Mouse (Mus musculus) ES-E14 (cell line): ENCODE measurements at regions not wholly inside any gene's neighbourhood (a gene's known extent, or its start where the extent isn't known, plus 50 kb on each side); places are given as distances from the start of the nearest gene placed in this dataset.
A peak's percentile ranks its signal among the peaks of the same experiment; 100 is the strongest.
"Not testable (repeated sequence)": the region's sequence is repeated elsewhere in the genome, so short reads cannot be mapped to it uniquely, and the experiment has no call there.

Experiments
- DNase-seq: peaks from one replicate; pipeline ENCODE4 v3.0.0-alpha.2; 2013; ENCODE audit warnings: low read depth, low spot score
- H3K27ac ChIP-seq: 2 replicates; pipeline ENCODE4 v1.5.1; 2012; ENCODE audit warnings: low read depth, mild to moderate bottlenecking, low read length, moderate library complexity, mixed read lengths; ENCODE audit not compliant: poor library complexity, insufficient read depth, severe bottlenecking
- H3K36me3 ChIP-seq: 2 replicates; pipeline ENCODE4 v1.6.1; 2012; ENCODE audit warnings: mild to moderate bottlenecking, low read length, moderate library complexity, mixed read lengths; ENCODE audit not compliant: control insufficient read depth, poor library complexity, insufficient read depth, severe bottlenecking
- H3K4me1 ChIP-seq, 2 experiments: fragments of 150-350 bp in 1 of 2; sonication (generic) in 1 of 2; 2 replicates each; pipeline ENCODE4 v1.6.1; 2012; ENCODE audit warnings: low read length in 2 of 2, mild to moderate bottlenecking in 1 of 2, mixed read lengths in 1 of 2; ENCODE audit not compliant: control insufficient read depth in 2 of 2, insufficient read depth in 2 of 2, poor library complexity in 1 of 2
- H3K4me3 ChIP-seq, 2 experiments: fragments of 150-350 bp in 1 of 2; sonication (generic) in 1 of 2; 2 replicates each; pipeline ENCODE4 v1.5.1; 2012; ENCODE audit warnings: low read length in 2 of 2, low read depth in 1 of 2, mild to moderate bottlenecking in 1 of 2, mixed read lengths in 1 of 2; ENCODE audit not compliant: insufficient read depth in 1 of 2, poor library complexity in 1 of 2, severe bottlenecking in 1 of 2
- H3K9ac ChIP-seq: 2 replicates; pipeline ENCODE4 v1.6.1; 2012; ENCODE audit warnings: low read depth, mild to moderate bottlenecking, low read length, mixed read lengths; ENCODE audit not compliant: poor library complexity, insufficient read depth, severe bottlenecking
- H3K9me3 ChIP-seq: fragments of 150-350 bp; sonication (generic); 2 replicates; pipeline ENCODE4 v1.6.1; 2012; ENCODE audit warnings: low read depth, mild to moderate bottlenecking, low read length; ENCODE audit not compliant: control insufficient read depth, insufficient read depth
- CHD2 ChIP-seq: IDR thresholded peaks from 2 replicates; pipeline ENCODE4 v1.6.1; 2014; ENCODE audit warnings: mild to moderate bottlenecking, low read depth, low read length, inconsistent platforms
- HCFC1 ChIP-seq: IDR thresholded peaks from 2 replicates; pipeline ENCODE4 v1.6.1; 2012; ENCODE audit warnings: low read length, inconsistent platforms, borderline replicate concordance; ENCODE audit not compliant: insufficient read depth
- MAFK ChIP-seq: IDR thresholded peaks from 2 replicates; pipeline ENCODE4 v1.6.1; 2014; ENCODE audit warnings: mild to moderate bottlenecking, low read depth, low read length, inconsistent platforms; ENCODE audit not compliant: insufficient read depth
- ZC3H11A ChIP-seq: IDR thresholded peaks from 2 replicates; pipeline ENCODE4 v1.6.1; 2012; ENCODE audit warnings: low read depth, mild to moderate bottlenecking, inconsistent platforms, low read length, borderline replicate concordance
- ZNF384 ChIP-seq: IDR thresholded peaks from 2 replicates; pipeline ENCODE4 v1.6.1; 2012; ENCODE audit warnings: low read depth, low read length, inconsistent platforms
- in situ Hi-C, 2 experiments: fragments of 600-800 bp; cut with MboI; formaldehyde crosslinking; loops; one replicate each; pipeline ENCODE4 v1.15.1; 2025; ENCODE audit warnings: low sequenced_read_pairs in 2 of 2, inconsistent platforms in 1 of 2; ENCODE audit not compliant: unreplicated experiment in 2 of 2

GRCm38 (mm10) chr17:76500446-76500845 is 948.7 kb upstream of the Fam98a start:
- in situ Hi-C loops, result no loop called here
- no peaks in the 10 kb centered on the region for H3K9me3 ChIP-seq
- 0 out of 4 replicates have a peak overlapping the region, but pooled peaks of 1 of the 2 experiments have one; percentile 17 for H3K4me3 ChIP-seq
- no peak overlapping the region for H3K9ac ChIP-seq
- peak overlapping the region; percentile 95 for H3K27ac ChIP-seq
- TF ChIP-seq ZNF384, result no peak
- peak; percentile 41 for DNase-seq
- H3K36me3 ChIP-seq, result peaks cover 9% of the 10 kb centered on the region
- peaks cover 0 to 7% of the 10 kb centered on the region in 2 experiments; a peak in 1 of 4 replicates for H3K4me1 ChIP-seq

GRCm38 (mm10) chr17:76499981-76500380 is 948.2 kb upstream of the Fam98a start:
- DNase-seq, result peak; percentile 71
- H3K9ac ChIP-seq, H3K4me1 ChIP-seq, in situ Hi-C loops, H3K4me3 ChIP-seq, H3K9me3 ChIP-seq, H3K27ac ChIP-seq, H3K36me3 ChIP-seq: not testable (repeated sequence)
- TF ChIP-seq CHD2, result peak; percentile 60; the same call in 1 of the 2 replicates

DNA sequence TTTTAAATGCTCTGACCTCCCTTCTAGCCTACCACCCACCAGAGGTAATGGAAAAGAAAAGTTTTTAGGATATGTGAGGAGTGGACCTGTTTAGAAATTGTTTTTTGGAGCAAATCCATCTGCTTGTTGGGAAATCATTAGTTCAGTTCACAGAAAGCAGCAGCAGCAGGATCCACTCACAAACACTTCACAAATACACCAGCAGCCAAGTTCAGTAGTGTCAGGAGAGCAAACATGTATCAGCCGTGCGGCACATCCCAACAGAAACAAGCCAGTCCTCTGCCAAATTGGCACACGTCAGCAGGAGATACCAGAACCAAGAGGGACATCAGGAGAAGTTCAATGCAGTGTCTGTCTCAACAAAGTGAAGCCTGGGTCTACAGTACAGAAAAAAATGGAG is 935.6 kb upstream of the Fam98a start:
- in situ Hi-C loops, result no loop called here
- Histone ChIP-seq H3K9me3 (no peaks in the 10 kb centered on the region), H3K4me1 (no peaks in the 10 kb centered on the region), H3K36me3 (no peaks in the 10 kb centered on the region), H3K9ac (no peak overlapping the region), H3K4me3 (no peak overlapping the region), H3K27ac (no peak overlapping the region)
- TF ChIP-seq ZC3H11A (no peak), CHD2 (no peak), HCFC1 (no peak), MAFK (no peak), ZNF384 (no peak)
- DNase-seq, result no peak

GRCm38 (mm10) chr17:76484130-76484529 is 932.4 kb upstream of the Fam98a start:
- in situ Hi-C loops, result no loop called here
- Histone ChIP-seq H3K9ac (no peak overlapping the region), H3K4me1 (no peaks in the 10 kb centered on the region), H3K4me3 (no peak overlapping the region), H3K36me3 (no peaks in the 10 kb centered on the region), H3K9me3 (no peaks in the 10 kb centered on the region), H3K27ac (no peak overlapping the region)
- DNase-seq, result no peak
- TF ChIP-seq MAFK, result no peak
- TF ChIP-seq HCFC1, result no peak
- TF ChIP-seq CHD2, result no peak
- TF ChIP-seq ZNF384, result no peak
- TF ChIP-seq ZC3H11A, result no peak

DNA sequence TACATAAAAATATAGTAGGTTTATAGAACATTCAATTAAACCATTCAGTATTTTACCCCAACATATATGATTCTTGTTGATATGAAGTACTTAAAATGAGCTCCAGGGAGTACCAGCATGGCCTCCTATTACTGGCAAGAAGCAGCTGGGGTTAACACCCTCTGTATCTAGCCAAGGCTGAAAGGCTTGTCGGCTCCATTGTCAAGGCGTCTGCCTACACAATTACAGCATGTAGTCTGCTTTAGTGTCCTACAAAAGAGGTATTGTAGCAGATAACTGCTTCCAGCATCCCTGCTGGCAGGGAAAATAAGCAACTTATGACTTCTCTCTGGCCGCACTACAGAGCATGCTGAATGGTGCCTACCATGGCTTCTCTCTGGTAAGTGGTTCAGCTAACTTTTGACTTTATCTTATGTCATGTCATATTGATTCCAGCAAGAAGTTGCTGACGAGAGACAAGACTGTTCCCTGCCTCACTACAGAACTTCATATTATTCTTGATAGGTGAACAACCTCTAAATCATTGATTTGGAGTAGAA is 899.6 kb upstream of the Fam98a start:
- in situ Hi-C loops, result no loop called here
- peak; percentile 11 for DNase-seq
- Histone ChIP-seq H3K27ac (no peak overlapping the region), H3K9me3 (no peaks in the 10 kb centered on the region), H3K36me3 (no peaks in the 10 kb centered on the region), H3K9ac (no peak overlapping the region), H3K4me3 (no peak overlapping the region), H3K4me1 (no peaks in the 10 kb centered on the region)
- no peak for TF ChIP-seq MAFK
- no peak for TF ChIP-seq ZNF384
- TF ChIP-seq CHD2, result no peak
- TF ChIP-seq ZC3H11A, result no peak
- TF ChIP-seq HCFC1, result no peak
